Mouse (Mus musculus) lung, adult 2 months (tissue): Measurements from ENCODE around the gene Gm6377.

Source experiments
- CTCF ChIP-seq: fragments of 200-500 bp; IDR thresholded peaks from 2 replicates; pipeline ENCODE4 v1.5.1; 2011; ENCODE audit warnings: mild to moderate bottlenecking, low read length, control low read depth; ENCODE audit not compliant: insufficient read depth
- POLR2A ChIP-seq: fragments of 200-500 bp; IDR thresholded peaks from 2 replicates; pipeline ENCODE4 v1.6.1; 2011; ENCODE audit warnings: low read depth, mild to moderate bottlenecking, control low read depth, low read length, borderline replicate concordance; ENCODE audit errors: extremely low read depth

DNA sequence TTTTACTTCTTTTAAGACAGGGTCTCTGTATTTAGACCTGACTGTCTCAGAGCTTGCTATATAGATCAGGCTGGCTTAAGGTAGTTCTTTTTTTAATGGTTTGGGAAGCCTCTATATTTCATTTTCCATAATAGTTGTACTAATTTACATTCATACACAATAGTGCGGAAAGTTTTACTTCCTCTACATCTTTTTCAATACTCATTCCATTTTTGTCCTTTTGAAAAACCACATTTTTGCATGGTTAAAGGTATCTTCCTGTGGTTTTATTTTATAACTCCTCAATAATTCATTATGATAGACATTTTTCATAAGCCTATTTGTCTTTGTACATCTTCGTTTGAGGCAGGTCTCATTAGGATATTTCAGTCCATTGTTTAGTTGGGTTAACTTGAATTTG, 45.3 kb upstream of the Gm6377 start:
- TF ChIP-seq CTCF (no peak), POLR2A (no peak)
